Mouse (Mus musculus): ENCODE measurements around the gene C730034F03Rik.
"Not testable (repeated sequence)": the region's sequence is repeated elsewhere in the genome, so short reads cannot be mapped to it uniquely, and the experiment has no call there.

The C730034F03Rik gene

DNA sequence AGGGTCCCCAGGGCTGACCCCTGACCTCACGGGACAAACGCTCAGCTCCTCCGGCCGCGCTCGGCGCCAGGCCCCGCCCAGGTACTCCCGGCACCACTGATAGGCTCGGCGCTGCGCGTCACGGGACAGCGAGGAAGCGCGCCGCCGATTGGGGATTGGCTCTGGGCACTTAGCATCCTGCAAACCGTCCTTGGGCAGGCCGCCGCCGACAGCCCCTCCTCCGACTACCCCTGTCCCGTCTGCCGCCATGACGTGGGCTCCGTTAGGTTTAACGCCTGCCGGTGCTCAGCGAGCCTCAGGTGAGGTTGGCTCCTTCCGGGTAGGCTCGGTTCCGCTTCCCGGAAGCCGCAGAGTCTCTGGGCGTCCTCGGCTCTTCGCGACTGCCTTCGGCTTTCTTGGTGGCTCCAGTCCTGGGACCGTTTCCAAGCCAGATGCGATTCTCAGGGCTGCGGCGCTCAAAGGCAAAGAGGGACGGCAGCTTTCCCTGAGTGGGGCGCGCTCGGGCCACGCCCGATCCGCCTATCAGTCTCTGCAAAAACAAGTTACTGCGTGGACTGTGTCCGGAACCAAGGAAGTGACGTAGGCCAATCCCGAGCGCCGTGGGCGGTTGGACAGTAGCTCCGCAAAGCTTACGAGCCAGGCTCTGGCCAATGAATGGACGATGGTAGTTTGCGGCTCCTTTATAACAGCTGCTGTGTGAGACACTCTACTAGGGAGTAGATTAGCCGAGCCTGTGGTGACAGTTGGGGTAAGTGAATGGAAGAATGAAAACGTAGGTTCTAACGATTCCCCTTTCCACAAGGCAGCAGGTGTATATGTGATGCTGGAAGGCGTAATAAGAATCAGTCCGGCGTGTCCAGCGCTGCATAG lies at the start of gene C730034F03Rik, which contains the start of the genes Gm44502 and Chkb:
TSS of gene C730034F03Rik (plus strand) at position 238 of the 870 bp plus-strand sequence.
TSS of gene Gm44502 (minus strand) at position 345 of the 870 bp plus-strand sequence.
TSS of gene Chkb (minus strand) at position 557 of the 870 bp plus-strand sequence.
- peak; percentile 94 for DNase-seq (ENCODE audit: low spot score)

DNA sequence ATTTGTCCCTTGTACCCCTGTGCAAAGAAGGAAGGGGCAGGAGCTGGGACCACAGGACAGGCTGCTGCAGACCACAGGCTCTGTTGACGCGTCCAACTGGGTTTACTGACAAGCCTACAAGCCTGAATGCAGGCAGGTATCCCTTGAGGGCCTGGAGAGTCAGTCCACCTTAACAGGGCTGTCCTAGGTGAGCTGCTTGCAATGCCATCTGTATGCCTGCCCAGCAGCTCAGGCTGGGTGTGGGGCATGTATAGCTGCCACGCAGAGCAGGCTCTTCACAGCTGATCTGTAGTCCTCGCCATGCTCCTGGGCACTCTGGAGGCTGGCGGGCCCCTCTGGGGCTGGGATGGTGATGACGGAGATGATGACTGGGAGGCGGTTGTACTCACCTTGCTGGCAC lies 44.8 kb upstream of the C730034F03Rik start, which contains the start of gene Klhdc7b:
TSS of gene Klhdc7b (plus strand) at position 301 of the 400 bp plus-strand sequence.
- no peak for DNase-seq (ENCODE audit: low spot score)

DNA sequence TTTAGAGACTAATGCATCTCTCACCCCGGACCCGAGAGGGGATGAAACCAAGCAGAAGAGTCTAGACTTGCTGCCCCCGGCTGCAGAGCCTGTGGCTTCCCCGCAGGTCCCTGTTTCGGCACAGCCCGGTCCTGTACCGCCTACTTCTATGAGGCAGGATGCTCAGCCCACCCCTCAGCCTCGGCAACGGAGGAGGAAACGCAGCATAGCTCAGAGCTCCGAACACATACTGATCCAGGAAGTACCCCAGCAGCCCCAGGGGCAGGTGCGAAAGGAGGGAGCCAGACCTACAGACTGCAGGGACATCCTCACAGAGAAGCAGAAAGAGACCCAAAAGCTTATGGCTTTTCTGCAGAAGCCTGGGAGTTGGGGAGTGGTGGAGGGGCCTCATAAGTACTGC lies 42.3 kb upstream of the C730034F03Rik start:
- no peak for DNase-seq (ENCODE audit: low spot score)

DNA sequence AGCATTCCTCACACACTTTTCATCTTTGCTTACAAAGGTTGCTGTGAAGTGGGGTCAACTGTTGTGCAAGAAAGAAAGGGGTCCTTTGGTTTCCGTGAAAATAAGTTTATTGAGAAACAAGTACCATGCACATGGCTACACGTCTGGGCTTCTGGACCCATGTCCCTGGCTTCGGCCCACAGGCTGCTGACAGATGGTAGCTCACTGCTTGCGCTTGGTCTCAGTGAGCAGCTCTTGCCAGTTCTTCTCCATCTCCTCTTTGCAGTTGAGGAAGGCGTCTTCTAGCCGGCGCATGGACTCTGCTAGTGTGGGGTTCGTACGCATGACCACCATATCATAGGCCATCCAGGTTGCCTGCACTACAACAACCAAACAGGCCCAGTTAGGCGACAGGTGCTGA lies 39.3 kb upstream of the C730034F03Rik start:
- DNase-seq (ENCODE audit: low spot score) = no peak

DNA sequence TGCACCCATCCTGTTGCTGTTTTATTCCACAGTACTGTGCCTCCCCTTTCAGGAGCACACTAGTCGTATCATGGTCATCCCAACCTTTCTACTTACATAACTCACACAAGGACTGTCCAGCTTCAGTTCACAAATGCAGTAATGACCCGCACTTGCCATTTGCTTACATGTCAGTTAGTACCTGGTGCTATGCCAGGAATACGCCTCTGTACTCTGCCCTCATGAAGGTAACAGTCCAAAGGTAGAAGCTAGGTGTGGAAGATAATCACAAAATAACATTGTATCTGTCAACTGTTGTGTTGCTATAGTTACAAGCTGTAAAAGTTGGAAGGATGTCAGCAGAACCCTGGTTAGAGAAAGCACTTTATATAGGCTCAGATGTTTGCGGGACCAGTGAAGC lies 32.5 kb upstream of the C730034F03Rik start:
- DNase-seq (ENCODE audit: low spot score) = no peak

DNA sequence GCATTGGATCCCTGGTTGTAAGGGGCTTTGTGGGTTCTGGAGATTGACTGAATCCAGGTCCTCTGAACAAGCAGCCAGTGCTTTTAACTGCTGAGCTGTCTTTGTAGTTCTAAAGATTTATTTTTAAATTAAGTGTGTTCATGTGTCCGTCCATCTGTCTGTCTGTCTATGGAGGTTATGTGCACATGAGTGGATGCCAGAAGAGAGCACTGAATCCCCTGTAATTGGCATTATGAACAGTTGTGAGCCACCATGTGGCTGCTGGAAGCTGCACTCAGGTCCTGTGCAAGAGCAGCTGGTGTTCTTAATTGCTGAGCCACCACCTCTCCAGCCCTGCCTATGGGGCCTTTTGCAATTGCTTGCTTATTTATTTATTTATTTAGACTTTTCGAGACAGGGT lies 31.2 kb upstream of the C730034F03Rik start:
- DNase-seq (ENCODE audit: low spot score) = peak; percentile 68

DNA sequence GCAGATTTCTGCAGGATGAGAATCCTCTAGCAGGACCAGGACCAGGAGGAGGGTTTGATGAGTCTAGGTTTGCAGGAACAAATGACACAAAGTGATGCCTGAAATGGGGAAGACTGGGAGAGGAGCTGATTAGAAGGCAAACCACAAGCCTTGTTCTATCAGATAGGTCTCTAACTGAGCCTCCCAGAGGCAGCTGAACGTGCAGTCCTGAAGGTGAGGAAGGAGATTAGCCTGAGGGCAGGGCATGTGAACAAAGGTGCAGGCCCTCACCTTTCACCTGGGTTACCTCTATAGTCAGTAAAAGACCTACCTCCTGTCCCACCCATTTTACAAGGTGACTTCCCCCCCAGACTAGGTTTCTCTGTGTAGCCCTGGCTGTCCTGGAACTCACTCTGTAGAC lies 29.7 kb upstream of the C730034F03Rik start:
- DNase-seq (ENCODE audit: low spot score) = no peak

DNA sequence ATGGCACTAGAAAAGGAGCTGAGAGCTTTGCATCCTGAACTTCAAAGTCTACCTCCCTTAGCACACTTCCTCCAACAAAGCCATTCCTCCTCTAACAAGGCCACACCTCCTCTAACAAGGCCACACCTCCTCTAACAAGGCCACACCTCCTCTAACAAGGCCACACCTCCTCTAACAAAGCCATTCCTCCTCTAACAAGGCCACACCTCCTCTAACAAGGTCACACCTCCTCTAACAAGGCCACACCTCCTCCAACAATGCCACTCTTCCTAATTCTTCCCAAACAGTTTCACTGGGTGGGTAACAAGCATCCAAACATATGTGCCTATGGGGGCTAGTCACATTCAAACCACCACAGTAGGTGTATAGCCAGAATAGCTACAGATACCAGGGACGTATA lies 26.9 kb upstream of the C730034F03Rik start:
- no peak for DNase-seq (ENCODE audit: low spot score)

DNA sequence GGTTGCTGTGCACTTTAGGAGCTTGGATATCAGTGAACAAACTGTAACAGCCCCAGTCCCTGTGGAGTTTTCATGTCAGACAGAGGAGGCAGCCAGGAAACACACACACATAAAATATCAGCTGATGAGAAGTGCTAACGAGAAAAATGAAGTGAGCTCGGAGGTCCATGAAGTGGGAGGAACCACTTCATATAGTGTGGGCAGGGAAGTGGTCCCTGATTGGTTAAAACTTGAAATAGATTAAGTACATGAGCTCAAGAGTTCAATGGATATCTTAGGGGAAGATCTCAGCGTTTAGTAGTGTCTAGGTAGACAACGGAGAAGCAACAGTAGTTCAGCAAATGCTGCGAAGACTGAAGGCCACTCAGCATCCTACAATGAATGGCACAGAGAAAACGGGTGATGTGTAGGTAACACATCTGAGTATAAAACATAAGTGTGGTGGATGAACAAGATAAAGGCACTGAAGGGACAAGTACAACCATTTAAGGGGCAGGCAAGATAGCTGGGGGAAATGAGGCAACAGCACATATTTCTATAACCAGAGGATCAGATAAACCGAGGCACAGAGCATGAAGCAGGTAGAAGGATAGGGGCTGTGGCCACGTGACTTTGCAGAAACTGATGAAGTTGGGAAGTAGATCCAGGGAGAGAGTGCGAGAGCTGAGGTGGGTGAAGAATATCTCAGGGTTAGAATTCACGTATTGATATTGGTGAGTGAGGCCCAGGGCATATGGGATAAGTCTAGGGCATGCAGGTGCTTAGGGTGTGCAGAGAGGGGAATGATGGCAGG lies 24.4 kb upstream of the C730034F03Rik start:
- DNase-seq (ENCODE audit: low spot score) = no peak

DNA sequence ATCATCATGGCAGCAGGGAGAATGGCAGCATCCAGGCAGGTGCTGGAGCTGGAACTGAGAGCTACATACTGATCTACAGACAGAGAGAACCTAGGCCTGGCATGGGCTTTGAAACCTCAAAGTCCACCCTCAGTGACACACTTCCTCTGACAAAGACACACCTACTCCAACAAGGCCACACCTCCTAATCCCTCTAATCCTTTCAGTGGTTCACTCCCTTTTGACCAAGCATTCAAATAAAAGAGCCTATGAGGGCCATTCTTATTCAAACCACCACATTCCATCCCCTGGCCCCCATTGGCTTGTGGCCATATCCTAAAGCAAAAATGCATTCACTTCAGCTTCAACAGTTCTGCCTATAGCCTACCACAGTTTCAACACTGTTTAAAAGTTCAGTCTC lies 22.7 kb upstream of the C730034F03Rik start:
- DNase-seq (ENCODE audit: low spot score) = no peak

DNA sequence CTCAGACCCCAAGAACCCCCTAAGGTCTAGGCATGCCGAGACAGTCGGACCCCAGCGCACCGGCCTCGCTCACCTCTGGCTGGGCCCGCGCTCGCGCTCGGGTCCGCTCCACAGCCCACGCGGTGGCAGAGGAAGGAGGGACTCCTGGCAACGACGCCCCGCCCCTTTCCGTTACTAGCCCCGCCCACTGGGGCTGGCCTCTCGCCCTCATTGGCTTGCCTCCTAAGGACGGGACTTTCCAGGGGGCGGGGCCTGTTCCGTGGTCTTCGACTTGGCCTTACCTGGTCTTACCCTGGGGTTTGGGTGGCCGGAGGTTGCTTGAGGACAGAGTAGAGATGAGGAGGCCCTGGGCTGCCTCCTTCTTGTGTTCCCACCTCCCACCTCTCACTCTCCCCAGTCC lies 19.3 kb upstream of the C730034F03Rik start, which contains the start of gene Syce3:
TSS of gene Syce3 (minus strand) at position 386 of the 400 bp plus-strand sequence.
- no peak for DNase-seq (ENCODE audit: low spot score)

DNA sequence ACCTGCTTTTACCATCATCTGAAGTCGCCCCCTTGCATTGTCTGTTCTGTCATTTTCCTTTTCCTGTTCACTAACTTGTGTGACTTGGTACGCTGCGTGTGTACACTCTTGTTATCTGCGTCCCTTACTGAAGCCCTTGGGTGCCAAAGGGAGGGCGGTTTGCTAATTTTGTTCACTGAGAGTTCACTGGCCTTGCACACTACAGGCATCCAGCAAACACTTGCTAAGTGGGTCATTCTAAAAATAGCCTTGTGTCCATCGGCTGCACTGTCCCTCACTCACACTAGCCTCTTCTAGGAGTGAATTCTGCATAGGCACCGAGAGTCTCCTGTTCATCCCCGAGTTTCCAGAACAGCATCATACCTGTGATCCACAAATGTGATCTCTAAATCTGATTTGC lies 14.1 kb upstream of the C730034F03Rik start:
- DNase-seq (ENCODE audit: low spot score) = no peak

DNA sequence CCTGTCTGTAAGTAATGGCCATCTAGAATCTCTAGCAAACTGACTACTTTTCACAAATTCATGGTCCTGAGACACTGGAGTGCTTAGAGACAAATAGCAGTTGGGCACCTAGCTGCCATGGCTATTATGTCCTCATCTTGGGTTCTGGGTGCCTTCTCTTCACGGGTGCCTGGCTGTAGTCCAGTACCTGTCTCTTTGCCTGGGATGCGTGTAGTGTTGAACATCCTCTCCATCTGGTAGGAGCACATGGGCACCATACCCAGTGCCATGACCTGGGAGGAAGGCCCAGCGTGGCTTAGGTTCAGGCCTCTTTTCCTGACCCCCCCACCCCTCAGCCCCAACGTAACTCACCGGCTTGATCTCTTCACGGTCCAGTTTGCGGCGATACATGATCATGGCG lies 7.5 kb upstream of the C730034F03Rik start:
- DNase-seq (ENCODE audit: low spot score) = no peak

DNA sequence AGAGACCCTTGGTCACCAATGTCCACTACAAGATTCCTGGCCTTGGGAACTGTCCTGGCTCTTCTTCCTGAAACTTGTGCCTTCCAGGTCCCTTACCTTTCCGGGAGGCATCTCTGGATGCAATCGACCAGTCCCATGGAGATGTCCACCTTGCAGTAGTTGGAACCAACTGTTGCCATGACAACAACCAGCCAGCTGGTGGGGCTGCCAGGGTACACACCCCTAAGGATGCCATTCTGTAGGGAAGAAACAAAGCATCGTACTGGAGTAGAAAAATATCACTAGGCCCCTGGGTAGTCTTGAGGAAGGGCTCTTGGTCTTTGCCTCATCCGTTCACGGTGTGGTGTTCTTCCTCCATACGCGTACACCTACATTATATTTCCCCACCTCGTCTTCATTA lies 4.8 kb upstream of the C730034F03Rik start:
- no peak for DNase-seq (ENCODE audit: low spot score)

DNA sequence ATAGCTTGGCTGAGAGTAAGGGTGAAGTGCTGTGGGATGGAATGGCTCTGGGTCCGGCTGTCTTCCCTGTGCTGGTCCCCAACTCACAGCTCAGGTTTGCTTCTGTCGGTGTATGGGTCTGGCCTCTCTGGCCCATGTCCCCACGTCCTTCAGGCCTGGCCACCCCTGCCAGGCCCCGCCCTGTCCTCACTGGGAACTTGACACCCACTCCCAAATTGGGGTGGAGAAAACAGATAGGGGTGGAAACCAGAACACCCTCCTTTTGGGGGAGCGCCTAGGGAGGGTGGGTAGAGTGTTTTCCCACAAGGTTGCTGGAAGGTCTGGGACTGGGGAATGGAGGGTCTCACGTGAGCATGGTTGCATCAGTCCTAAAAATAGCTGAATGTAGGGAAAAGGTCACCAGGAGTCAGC lies 3.7 kb upstream of the C730034F03Rik start, which contains the start of gene Cpt1b:
TSS of gene Cpt1b (minus strand) at position 153 of the 411 bp plus-strand sequence.
- DNase-seq (ENCODE audit: low spot score) = no peak

DNA sequence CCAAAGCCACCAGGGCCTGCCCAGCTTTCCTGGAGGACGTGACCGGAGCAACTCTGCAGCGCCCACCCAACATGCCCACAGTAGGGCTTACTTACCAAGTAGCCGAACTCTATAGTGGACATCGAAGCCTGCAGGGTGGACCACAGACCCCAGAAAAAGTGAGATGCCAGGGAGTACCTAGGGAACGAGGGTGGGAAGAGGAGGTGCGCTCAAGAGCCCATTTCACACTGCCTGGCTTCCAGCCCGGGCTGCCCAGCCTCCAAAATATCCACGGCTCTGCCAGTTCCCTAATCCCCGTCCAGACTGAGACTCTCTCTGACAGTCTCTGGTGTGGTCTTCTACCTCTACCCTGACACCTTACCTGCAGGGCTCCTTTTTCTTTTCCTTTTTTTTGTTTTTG lies 2.7 kb upstream of the C730034F03Rik start:
- DNase-seq (ENCODE audit: low spot score) = no peak

DNA sequence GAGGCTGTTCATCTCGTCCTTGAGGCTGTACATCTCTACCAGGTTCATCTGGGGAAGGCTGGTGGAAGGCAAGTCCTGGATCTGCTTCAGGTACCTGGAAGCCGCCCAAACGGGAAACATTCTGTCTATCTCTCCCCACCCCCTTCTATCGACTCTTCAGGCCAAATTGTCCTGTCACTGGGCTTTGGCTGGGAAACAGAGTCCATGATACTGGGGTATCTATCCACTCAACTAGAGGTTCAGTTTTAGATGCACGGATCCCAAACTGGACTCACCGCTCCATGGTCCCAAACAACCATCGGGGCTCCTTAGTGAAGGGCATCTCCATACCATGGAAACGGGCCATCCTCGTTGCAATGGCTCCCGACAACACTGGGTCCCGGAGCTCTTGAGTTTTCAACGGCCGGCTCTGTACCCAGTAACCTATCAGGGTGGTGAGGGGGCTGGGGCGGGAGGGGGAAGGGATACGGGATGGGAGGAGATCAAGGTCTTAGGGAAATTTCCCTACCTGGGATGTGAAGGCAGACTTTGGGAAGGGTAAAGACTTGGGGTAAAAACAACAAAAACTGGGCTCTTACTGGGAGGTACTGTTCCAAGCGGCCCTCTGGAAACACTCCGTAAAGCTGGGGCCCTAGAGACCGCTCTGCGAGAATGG lies 1.1 kb upstream of the C730034F03Rik start:
- no peak for DNase-seq (ENCODE audit: low spot score)

DNA sequence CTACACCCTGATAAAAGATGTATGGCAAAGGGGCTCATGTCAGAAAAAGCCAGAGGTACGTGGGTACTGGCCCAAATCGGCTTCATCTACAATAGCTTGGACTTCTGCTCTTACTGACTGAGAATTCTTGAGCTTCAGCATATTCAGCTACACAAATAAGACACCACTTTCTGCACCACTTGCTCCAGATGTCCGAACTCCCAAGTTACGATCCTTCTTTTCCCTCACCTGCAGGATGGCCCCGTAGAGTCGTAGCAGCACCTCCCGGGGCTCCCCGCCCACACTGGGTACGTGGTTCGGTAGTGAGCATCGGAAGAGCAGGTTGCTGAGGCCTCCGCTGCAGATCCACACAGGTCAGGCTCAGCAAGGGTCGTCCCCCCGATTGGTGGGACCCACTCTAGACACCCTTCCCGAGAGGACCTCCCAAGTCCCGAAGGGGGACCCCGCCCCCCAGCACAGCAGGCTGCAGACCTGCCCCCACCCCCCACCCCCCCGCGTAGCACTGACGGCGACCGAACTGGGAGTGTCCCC lies 503 bp upstream of the C730034F03Rik start:
- DNase-seq (ENCODE audit: low spot score) = peak; percentile 13

DNA sequence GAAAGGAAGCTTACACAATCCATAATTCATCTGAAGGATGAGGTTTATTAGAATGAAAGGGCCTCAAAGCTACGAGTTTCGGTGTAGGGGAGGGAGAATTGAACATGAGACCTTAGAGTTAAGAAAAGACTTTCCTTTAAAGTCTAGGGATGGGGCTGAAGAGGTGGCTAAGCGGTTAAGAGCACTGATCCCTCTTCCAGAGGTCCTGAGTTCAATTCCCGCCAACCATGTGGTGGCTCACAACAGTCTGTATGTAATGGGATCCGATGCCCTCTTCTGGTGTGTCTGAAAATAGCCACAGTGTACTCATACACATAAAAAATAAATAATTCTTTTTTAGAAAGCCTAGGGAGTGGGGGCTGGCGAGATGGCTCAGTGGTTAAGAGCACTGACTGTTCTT lies 952 bp downstream of the C730034F03Rik start:
- DNase-seq (ENCODE audit: low spot score) = peak; percentile 32

DNA sequence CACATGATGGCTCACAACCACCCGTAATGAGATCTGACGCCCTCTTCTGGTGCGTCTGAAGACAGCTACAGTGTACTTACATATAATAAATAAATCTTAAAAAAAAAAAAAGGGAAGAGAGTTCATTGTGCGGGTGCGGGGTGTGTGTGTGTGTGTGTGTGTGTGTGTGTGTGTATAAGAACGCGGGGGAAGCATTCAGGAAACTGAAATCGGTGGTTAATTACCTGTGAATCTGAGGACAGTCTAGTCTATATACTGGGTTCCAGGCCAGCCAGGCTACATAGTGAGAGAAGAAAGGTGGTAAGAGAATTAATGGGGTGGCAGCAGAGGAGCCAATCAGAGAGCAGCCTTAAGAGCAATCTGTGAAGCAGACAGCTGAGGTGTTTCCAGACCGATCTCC lies 1.4 kb downstream of the C730034F03Rik start:
- DNase-seq (ENCODE audit: low spot score) = not testable (repeated sequence)

DNA sequence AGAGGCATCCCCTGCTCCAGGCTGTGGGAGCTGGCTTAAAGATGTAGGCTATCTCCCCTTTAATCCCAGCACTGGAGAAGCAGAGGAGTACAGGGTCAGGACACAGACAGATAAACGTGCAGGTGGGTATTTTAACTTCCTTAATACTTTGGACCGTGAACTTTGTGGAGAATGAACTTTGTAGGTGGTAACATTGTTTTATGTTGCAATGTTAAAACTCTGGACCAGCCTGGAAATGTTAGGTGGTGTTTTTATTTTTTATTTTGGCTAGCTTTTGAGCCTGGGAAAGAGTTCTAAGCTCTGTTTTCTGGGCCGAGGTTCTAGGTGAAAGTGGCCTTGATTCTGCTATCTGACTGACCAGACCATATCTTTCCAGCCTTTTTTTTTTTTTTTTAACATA lies 1.9 kb downstream of the C730034F03Rik start:
- no peak for DNase-seq (ENCODE audit: low spot score)

DNA sequence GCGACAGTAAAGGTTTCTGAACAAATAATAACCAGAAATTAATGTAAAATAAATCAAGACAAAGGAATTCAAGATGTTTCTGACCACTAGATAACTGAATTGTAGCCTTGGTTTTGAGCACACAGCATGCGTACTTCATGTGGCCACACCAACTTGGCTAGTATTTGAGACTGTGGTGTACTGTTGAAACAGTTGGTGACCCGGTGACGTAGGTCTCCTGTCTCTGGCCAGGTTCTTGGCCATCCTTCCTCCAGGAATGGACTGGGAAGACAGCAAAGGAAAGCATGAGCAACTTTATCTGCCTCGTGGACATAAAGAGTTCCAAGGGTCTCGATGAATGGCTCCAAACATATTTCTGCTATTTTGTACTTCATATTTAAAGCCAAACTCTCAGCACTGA lies 2.4 kb downstream of the C730034F03Rik start:
- no peak for DNase-seq (ENCODE audit: low spot score)

All from retina, embryonic 14.5 days (tissue).